Mouse (Mus musculus): ENCODE results near the gene Fkbp4.

DNA sequence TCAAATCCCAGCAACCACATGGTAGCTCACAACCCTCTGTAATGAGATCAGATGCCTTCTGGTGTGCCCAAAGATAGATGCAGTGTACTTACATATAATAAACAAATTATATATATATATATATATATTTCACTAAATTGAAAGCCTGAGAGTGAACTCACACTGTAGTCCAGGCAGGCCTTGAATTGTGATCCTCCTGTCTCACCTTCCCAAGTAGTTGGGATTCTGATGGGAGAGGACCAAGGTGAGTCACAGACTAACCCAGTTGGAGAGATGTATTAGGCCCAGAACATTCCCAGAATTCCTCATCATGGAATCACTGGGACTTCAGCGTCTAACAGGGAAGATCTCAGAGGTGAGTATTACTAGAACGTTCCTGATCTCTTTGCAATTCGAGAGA is 39.5 kb downstream of the Fkbp4 start, which contains the start of gene Nrip2:
- no peak for TF ChIP-seq CTCF (IDR thresholded peaks at IDR 0.05; ENCODE audit: borderline replicate concordance, insufficient read depth, low read length)
- TF ChIP-seq POLR2A (IDR thresholded peaks at IDR 0.05; ENCODE audit: low read depth, low read length), result no peak
